Mouse (Mus musculus) MEL (cell line): ENCODE results near the gene Gm20388. TPM values are rescaled to one million over a fixed set of nuclear protein-coding genes. Genes with fewer than 3 reads are reported as not detected.
"Not testable (repeated sequence)": the region's sequence is repeated elsewhere in the genome, so short reads cannot be mapped to it uniquely, and the experiment has no call there.

Experiments
- DNase-seq: peaks from one replicate; pipeline ENCODE4 v3.0.0; 2011; ENCODE audit warnings: low read depth, low spot score
- H3K27ac ChIP-seq: 2 replicates; pipeline ENCODE4 v1.5.1; 2012; ENCODE audit warnings: low read depth, mild to moderate bottlenecking, control low read depth, low read length, moderate library complexity; ENCODE audit not compliant: control insufficient read depth
- H3K27me3 ChIP-seq, 2 experiments: fragments of 150-350 bp in 1 of 2; sonication (generic) in 1 of 2; 2 replicates each; pipeline ENCODE4 v1.6.1; 2012; ENCODE audit warnings: low read length in 2 of 2, mild to moderate bottlenecking in 2 of 2, improper control_type of control experiment in 1 of 2, moderate library complexity in 1 of 2; ENCODE audit not compliant: insufficient read depth in 2 of 2, control insufficient read depth in 1 of 2
- H3K36me3 ChIP-seq, 2 experiments: 2 replicates each; pipeline ENCODE4 v1.6.1; 2012 to 2014; ENCODE audit warnings: low read length in 2 of 2, improper control_type of control experiment in 1 of 2, inconsistent platforms in 1 of 2, mild to moderate bottlenecking in 1 of 2; ENCODE audit not compliant: insufficient read depth in 2 of 2, control insufficient read depth in 1 of 2
- H3K4me1 ChIP-seq, 2 experiments: fragments of 150-350 bp in 1 of 2; sonication (generic) in 1 of 2; 2 replicates each; pipeline ENCODE4 v1.6.1; 2012; ENCODE audit warnings: low read length in 2 of 2, improper control_type of control experiment in 1 of 2, mild to moderate bottlenecking in 1 of 2; ENCODE audit not compliant: insufficient read depth in 2 of 2, control insufficient read depth in 1 of 2
- H3K4me3 ChIP-seq, 2 experiments: fragments of 150-350 bp in 1 of 2; sonication (generic) in 1 of 2; 2 replicates each; pipeline ENCODE4 v1.5.1; 2012; ENCODE audit warnings: low read depth in 2 of 2, low read length in 2 of 2, mild to moderate bottlenecking in 2 of 2, moderate library complexity in 2 of 2, control low read depth in 1 of 2, improper control_type of control experiment in 1 of 2; ENCODE audit not compliant: control insufficient read depth in 1 of 2, insufficient read depth in 1 of 2
- H3K79me2 ChIP-seq: 2 replicates; pipeline ENCODE4 v1.6.1; 2012; ENCODE audit warnings: mild to moderate bottlenecking, low read length, moderate library complexity; ENCODE audit not compliant: control insufficient read depth, poor library complexity, insufficient read depth
- H3K9ac ChIP-seq: 2 replicates; pipeline ENCODE4 v1.6.1; 2012; ENCODE audit warnings: low read depth, mild to moderate bottlenecking, control low read depth, low read length, moderate library complexity; ENCODE audit not compliant: control insufficient read depth, poor library complexity, severe bottlenecking
- H3K9me3 ChIP-seq: fragments of 150-350 bp; sonication (generic); replicated peaks from 2 replicates; pipeline ENCODE4 v1.6.1; 2012; ENCODE audit warnings: mild to moderate bottlenecking, low read length, improper control_type of control experiment, moderate library complexity; ENCODE audit not compliant: insufficient read depth
- TBP ChIP-seq: IDR thresholded peaks from 2 replicates; pipeline ENCODE4 v1.8.0; 2011; ENCODE audit warnings: low read depth, low read length, improper control_type of control experiment
- polyA plus RNA-seq, 2 experiments: library from polyadenylated mRNA; stranded (reverse) in 1 of 2; unstranded in 1 of 2; fragments of >175 nt in 1 of 2; fragments of >200 nt in 1 of 2; gene quantifications; 2 replicates each; pipeline versions ENCODE4 v1.2.1 to v1.2.4; 2012; ENCODE audit warnings: low replicate concordance in 2 of 2, low read depth in 1 of 2; ENCODE audit not compliant: insufficient read length in 2 of 2, insufficient read depth in 1 of 2, missing spikeins in 1 of 2
- total RNA-seq: library from RNA; depleted of rRNA; stranded (reverse); fragments of 300-350 nt; gene quantifications from 2 replicates; pipeline ENCODE4 v1.2.3, GENCODE M21; 2012

The Gm20388 gene
- total and polyA plus RNA-seq, 3 experiments = 11.1 to 17.8 TPM; not detected in 1

DNA sequence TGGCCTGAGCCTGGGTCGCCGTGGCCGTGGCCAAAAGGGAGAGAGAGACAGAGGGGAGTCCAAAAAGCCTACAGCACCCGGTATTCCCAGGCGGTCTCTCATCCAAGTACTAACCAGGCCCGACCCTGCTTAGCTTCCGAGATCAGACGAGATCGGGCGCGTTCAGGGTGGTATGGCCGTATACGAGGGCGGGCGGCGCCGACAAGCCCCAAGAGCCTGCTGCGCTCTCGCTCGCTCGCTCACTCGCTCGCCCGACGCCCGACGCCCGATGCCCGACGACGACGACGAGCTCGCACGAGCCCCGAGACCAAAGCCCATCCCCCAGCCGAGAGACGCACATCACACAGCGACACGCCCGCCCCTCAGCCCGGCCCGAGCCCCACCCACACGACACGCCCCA is 3653.6 kb downstream of the Gm20388 start:
- not testable (repeated sequence) for H3K27me3 ChIP-seq, DNase-seq, H3K4me3 ChIP-seq, H3K4me1 ChIP-seq, H3K9me3 ChIP-seq, H3K36me3 ChIP-seq, H3K9ac ChIP-seq, H3K79me2 ChIP-seq, H3K27ac ChIP-seq
- peak; percentile 63 for TF ChIP-seq TBP

DNA sequence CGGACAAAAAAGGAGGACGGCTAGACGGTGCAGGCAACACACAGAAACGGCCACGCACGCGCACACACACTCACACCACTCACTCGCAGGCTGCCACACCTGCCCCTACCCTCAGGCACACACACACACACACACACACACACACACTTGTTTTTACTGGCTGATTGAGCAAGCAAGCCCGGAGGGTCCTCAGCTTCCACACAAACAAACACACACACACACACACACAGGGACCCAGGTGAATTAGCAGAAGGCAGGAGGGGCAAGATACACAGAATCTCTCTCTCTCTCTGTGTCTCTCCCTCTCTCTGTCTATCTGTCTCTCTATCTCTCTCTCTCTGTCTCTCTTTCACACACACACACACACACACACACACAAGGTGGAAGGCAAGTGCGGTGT is 3664.7 kb downstream of the Gm20388 start:
- not testable (repeated sequence) for H3K36me3 ChIP-seq, H3K9me3 ChIP-seq

DNA sequence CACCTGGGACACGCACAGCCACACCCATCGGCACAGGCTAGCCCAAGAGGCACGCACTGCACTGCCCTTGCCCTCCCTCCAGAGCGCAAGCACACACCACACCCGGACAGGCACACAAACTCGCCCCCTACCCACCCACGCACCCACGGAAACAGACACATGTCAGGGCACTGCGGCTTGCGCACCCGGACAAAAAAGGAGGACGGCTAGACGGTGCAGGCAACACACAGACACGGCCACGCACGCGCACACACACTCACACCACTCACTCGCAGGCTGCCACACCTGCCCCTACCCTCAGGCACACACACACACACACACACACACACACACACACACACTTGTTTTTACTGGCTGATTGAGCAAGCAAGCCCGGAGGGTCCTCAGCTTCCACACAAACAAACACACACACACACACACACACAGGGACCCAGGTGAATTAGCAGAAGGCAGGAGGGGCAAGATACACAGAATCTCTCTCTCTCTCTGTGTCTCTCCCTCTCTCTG is 3690.1 kb downstream of the Gm20388 start:
- not testable (repeated sequence) for H3K4me1 ChIP-seq, H3K9ac ChIP-seq, DNase-seq, H3K36me3 ChIP-seq, H3K9me3 ChIP-seq, H3K4me3 ChIP-seq, H3K79me2 ChIP-seq, H3K27me3 ChIP-seq, H3K27ac ChIP-seq

More for the DNA sequence above, 3664.7 kb downstream of the Gm20388 start:
- not testable (repeated sequence) for H3K9ac ChIP-seq, H3K27ac ChIP-seq, H3K27me3 ChIP-seq, H3K79me2 ChIP-seq, H3K4me3 ChIP-seq, H3K4me1 ChIP-seq, DNase-seq

DNA sequence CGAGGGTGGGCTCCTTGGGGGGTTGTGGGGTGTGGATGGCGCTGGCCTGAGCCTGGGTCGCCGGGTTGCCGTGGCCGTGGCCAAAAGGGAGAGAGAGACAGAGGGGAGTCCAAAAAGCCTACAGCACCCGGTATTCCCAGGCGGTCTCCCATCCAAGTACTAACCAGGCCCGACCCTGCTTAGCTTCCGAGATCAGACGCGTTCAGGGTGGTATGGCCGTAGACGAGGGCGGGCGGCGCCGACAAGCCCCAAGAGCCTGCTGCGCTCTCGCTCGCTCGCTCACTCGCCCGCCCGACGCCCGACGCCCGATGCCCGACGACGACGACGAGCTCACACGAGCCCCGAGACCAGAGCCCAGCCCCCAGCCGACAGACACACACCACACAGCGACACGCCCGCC is 3690.8 kb downstream of the Gm20388 start:
- H3K4me1 ChIP-seq, DNase-seq, H3K9ac ChIP-seq, H3K36me3 ChIP-seq, H3K9me3 ChIP-seq, H3K27ac ChIP-seq, H3K4me3 ChIP-seq, H3K79me2 ChIP-seq, H3K27me3 ChIP-seq: not testable (repeated sequence)

DNA sequence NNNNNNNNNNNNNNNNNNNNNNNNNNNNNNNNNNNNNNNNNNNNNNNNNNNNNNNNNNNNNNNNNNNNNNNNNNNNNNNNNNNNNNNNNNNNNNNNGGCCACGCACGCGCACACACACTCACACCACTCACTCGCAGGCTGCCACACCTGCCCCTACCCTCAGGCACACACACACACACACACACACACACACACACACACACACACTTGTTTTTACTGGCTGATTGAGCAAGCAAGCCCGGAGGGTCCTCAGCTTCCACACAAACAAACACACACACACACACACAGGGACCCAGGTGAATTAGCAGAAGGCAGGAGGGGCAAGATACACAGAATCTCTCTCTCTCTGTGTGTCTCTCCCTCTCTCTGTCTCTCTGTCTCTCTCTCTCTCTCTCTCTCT is 3702.0 kb downstream of the Gm20388 start:
- H3K9me3 ChIP-seq, H3K36me3 ChIP-seq, H3K27me3 ChIP-seq, DNase-seq, H3K27ac ChIP-seq, H3K4me1 ChIP-seq, H3K4me3 ChIP-seq, H3K79me2 ChIP-seq, H3K9ac ChIP-seq: not testable (repeated sequence)

DNA sequence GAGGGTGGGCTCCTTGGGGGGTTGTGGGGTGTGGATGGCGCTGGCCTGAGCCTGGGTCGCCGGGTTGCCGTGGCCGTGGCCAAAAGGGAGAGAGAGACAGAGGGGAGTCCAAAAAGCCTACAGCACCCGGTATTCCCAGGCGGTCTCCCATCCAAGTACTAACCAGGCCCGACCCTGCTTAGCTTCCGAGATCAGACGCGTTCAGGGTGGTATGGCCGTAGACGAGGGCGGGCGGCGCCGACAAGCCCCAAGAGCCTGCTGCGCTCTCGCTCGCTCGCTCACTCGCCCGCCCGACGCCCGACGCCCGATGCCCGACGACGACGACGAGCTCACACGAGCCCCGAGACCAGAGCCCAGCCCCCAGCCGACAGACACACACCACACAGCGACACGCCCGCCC is 3712.9 kb downstream of the Gm20388 start:
- H3K27me3 ChIP-seq, H3K79me2 ChIP-seq, H3K4me1 ChIP-seq, H3K36me3 ChIP-seq, H3K9ac ChIP-seq, DNase-seq, H3K27ac ChIP-seq, H3K9me3 ChIP-seq, H3K4me3 ChIP-seq: not testable (repeated sequence)
